Comparison of ENCODE assay signal across 24 mouse cellular contexts in genomic region chr12:99197031-99197430, GRCm38 (mm10).
DNase-seq lines count a peak whose midpoint lies in the region; ATAC-seq lines count a peak whose summit lies in the region.
"Had no signal": no experiment of that assay in that cellular context is flagged by ENCODE, and none has a peak within 500 bp of the region (broad histone marks: within the 10 kb centered on the region; RNA-seq: fewer than 3 reads in every experiment).

No protein-coding gene starts in this region.

- H3K27ac ChIP-seq in neural tube, embryonic 13.5 days (replicated peaks): peak overlapping the region; percentile 52; the same call in 1 of the 2 replicates
- H3K27ac ChIP-seq in midbrain, embryonic 16.5 days (ENCODE audit: low read length): no peak overlapping the region
- H3K27ac ChIP-seq: embryonic facial prominence, embryonic 13.5 days; limb, embryonic 12.5 days had no signal

- no peaks in the 10 kb centered on the region for H3K9me3 ChIP-seq in neural tube, embryonic 13.5 days
- no peaks in the 10 kb centered on the region for H3K9me3 ChIP-seq in midbrain, embryonic 16.5 days (replicated peaks; ENCODE audit: control insufficient read depth, low read length, poor library complexity, severe bottlenecking)
- H3K9me3 ChIP-seq: embryonic facial prominence, embryonic 13.5 days; heart, embryonic 12.5 days; limb, embryonic 12.5 days had no signal

- H3K4me2 ChIP-seq in neural tube, embryonic 13.5 days: no peak overlapping the region
- H3K4me2 ChIP-seq in midbrain, embryonic 16.5 days (ENCODE audit: low read length): no peak overlapping the region
- H3K4me2 ChIP-seq: embryonic facial prominence, embryonic 13.5 days; heart, embryonic 12.5 days; limb, embryonic 12.5 days; liver, embryonic 11.5 days; midbrain, embryonic 11.5 days had no signal

- DNase-seq in frontal cortex, postnatal 10 days (ENCODE audit: low spot score in 2 of 2): no peak
- DNase-seq in layer of hippocampus, adult 8-10 months (ENCODE audit: low spot score in 2 of 2): peak; percentile 34 to 48
- DNase-seq in layer of hippocampus, postnatal 25 days (ENCODE audit: extremely low spot score in 1 of 2, low spot score in 1 of 2): no peak
- peak; percentile 56 for DNase-seq in brain, adult 2 months (ENCODE audit: low read depth, low spot score)
- DNase-seq: adrenal gland, adult 8-10 months; cerebellum, adult 8-10 months; cerebellum, postnatal 36 days; embryo, embryonic 11 days; gastrocnemius, postnatal 10 days; kidney, adult 2 months; kidney, postnatal 10 days; liver, postnatal 0 days had no signal

- WGBS in neural tube, embryonic 13.5 days: 32% methylated on average over 7 of the region's 7 CpGs
- whole genome bisulfite sequencing in midbrain, embryonic 16.5 days: 67% methylated on average over 7 of the region's 7 CpGs

- peak; percentile 31; the same call in 1 of the 2 replicates for ATAC-seq in frontal cortex, adult (ENCODE audit: low TSS enrichment)
- ATAC-seq in neural tube, embryonic 13.5 days (ENCODE audit: low read depth): peak; percentile 70
- ATAC-seq in midbrain, embryonic 16.5 days: no peak
- ATAC-seq: activated CD4-positive, CD25-positive, alpha-beta regulatory T cell, adult 4 months; inflammation-experienced regulatory T-cells, adult 6 months; liver, postnatal 0 days; lung, postnatal 0 days had no signal

- H3K36me3 ChIP-seq in neural tube, embryonic 13.5 days: peaks cover 10% of the 10 kb centered on the region; the same call in 1 of the 2 replicates
- no peaks in the 10 kb centered on the region for H3K36me3 ChIP-seq in midbrain, embryonic 16.5 days (ENCODE audit: control insufficient read depth, insufficient read depth, low read length)

- H3K27me3 ChIP-seq in neural tube, embryonic 13.5 days: no peaks in the 10 kb centered on the region
- H3K27me3 ChIP-seq in midbrain, embryonic 16.5 days (ENCODE audit: control insufficient read depth, insufficient read depth, low read depth, low read length): no peaks in the 10 kb centered on the region
- H3K27me3 ChIP-seq: embryonic facial prominence, embryonic 13.5 days; heart, embryonic 12.5 days; limb, embryonic 12.5 days had no signal

- H3K4me1 ChIP-seq in neural tube, embryonic 13.5 days (replicated peaks): peaks cover 52% of the 10 kb centered on the region
- 0 out of 2 replicates have a peak, but pooled peaks cover 7% of the 10 kb centered on the region for H3K4me1 ChIP-seq in midbrain, embryonic 16.5 days (ENCODE audit: control insufficient read depth, insufficient read depth, low read length)

- no peak overlapping the region for H3K9ac ChIP-seq in neural tube, embryonic 13.5 days
- H3K9ac ChIP-seq in midbrain, embryonic 16.5 days (ENCODE audit: low read depth, low read length): no peak overlapping the region
- H3K9ac ChIP-seq: embryonic facial prominence, embryonic 13.5 days; heart, embryonic 12.5 days; limb, embryonic 12.5 days; liver, postnatal 0 days had no signal

- no peak overlapping the region for H3K4me3 ChIP-seq in neural tube, embryonic 13.5 days
- no peak overlapping the region for H3K4me3 ChIP-seq in midbrain, embryonic 16.5 days (ENCODE audit: low read depth, low read length)
- H3K4me3 ChIP-seq: embryonic facial prominence, embryonic 13.5 days; erythroblast, embryonic 14.5 days; heart, embryonic 12.5 days; limb, embryonic 12.5 days had no signal

Comparison
In these comparisons a context has a peak if more than half of its experiments do, and no peak if none do; other contexts are left out.
1. DNase-seq: peak in layer of hippocampus, adult 8-10 months (2 of 2) and brain, adult 2 months (single experiment); none in frontal cortex, postnatal 10 days (0 of 2) and layer of hippocampus, postnatal 25 days (0 of 2).